Mouse (Mus musculus) forebrain, embryonic 12.5 days (tissue): ENCODE data around the gene Coq10a. TPM values are rescaled to one million over a fixed set of nuclear protein-coding genes. Genes with fewer than 3 reads are reported as not detected.
"Not testable (repeated sequence)": the region's sequence is repeated elsewhere in the genome, so short reads cannot be mapped to it uniquely, and the experiment has no call there.

Source experiments
- ATAC-seq: fragments of 200-750 bp; cut with Nextera tagmentation; 2 replicates; pipeline ENCODE4 v1.8.0; 2017; ENCODE audit warnings: moderate TSS enrichment; ENCODE audit not compliant: low FRiP score
- H3K27ac ChIP-seq: fragments of 300-500 bp; sonication (generic); 2 replicates; pipeline ENCODE4 v1.5.1; 2016; ENCODE audit warnings: mild to moderate bottlenecking
- H3K27me3 ChIP-seq: fragments of 300-500 bp; sonication (generic); 2 replicates; pipeline ENCODE4 v1.6.1; 2016; ENCODE audit warnings: mild to moderate bottlenecking
- H3K36me3 ChIP-seq: fragments of 300-500 bp; sonication (generic); replicated peaks from 2 replicates; pipeline ENCODE4 v1.6.1; 2016; ENCODE audit warnings: mild to moderate bottlenecking
- H3K4me1 ChIP-seq: fragments of 300-500 bp; sonication (generic); 2 replicates; pipeline ENCODE4 v1.6.1; 2016
- H3K4me2 ChIP-seq: fragments of 300-500 bp; sonication (generic); 2 replicates; pipeline ENCODE4 v1.6.1; 2016; ENCODE audit warnings: mild to moderate bottlenecking, moderate library complexity
- H3K4me3 ChIP-seq: fragments of 300-500 bp; sonication (generic); replicated peaks from 2 replicates; pipeline ENCODE4 v1.5.1; 2016; ENCODE audit warnings: mild to moderate bottlenecking
- H3K9ac ChIP-seq: fragments of 300-500 bp; sonication (generic); 2 replicates; pipeline ENCODE4 v1.6.1; 2016; ENCODE audit warnings: mild to moderate bottlenecking
- H3K9me3 ChIP-seq: fragments of 300-500 bp; sonication (generic); 2 replicates; pipeline ENCODE4 v1.6.1; 2016
- WGBS: fragments of 180-500 bp; shearing (Covaris S2); methylation state at CpG from one replicate; pipeline ENCODE4 v1.1.7; 2016; 5-methylcytosine and 5-hydroxymethylcytosine counted together
- polyA plus RNA-seq: library from polyadenylated mRNA; unstranded; fragments of >200 nt; fragmentation: Nextera tagmentation; extraction: Ambion mirVana; gene quantifications from 2 replicates; pipeline ENCODE4 v1.2.1, GENCODE M21; 2016

The Coq10a gene
- polyA plus RNA-seq, 1 experiment from 2014 or later: 25.5 TPM

DNA sequence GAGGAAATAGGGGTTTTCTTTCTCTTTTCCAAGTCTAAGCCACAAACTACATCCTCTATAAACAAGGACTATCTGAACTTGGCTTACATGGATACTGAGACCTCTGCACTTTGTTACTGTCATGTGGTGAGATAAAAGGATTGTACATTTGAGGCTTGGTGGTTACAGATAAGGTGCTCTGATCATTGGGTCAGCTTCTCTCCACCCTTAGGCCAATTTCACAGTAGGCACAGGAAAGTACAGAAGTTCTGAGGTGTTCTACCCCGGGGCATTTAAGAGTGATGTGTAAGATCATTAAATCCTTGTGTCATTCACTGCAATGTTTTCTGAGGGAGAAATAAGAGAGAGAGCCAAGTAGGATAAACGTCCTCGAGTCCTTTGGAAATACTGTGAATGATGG lies 32.2 kb downstream of the Coq10a start:
- ATAC-seq: no peak
- Histone ChIP-seq H3K4me3 (peak overlapping the region; percentile 97; the same call in 1 of the 2 replicates), H3K4me1 (peaks cover 29% of the 10 kb centered on the region), H3K36me3 (0 out of 2 replicates have a peak, but pooled peaks cover 7% of the 10 kb centered on the region), H3K9ac (no peak overlapping the region; the same call in 1 of the 2 replicates), H3K9me3 (no peaks in the 10 kb centered on the region), H3K27me3 (no peaks in the 10 kb centered on the region), H3K4me2 (peak overlapping the region; percentile 86), H3K27ac (no peak overlapping the region)
- 95% methylated on average over 3 of the region's 3 CpGs for WGBS

DNA sequence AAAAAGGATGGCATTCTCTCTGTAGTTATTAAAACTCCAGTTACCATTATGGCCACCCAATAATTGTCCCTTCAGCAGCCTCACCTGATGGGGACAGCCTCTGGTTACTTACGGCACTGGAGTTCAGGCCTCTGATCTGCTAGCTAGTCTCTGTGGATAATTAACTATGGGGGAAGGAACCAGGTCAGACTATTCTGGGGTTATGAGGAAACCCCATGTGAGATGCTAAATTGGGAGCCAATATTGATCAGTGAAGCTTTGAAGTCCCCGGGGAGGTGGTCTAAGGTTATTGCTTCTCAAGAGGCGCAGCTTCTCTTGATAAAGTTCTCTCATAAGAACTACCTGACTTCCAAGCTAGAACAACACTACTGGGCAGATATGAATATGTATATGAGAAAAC lies 32.6 kb downstream of the Coq10a start:
- ATAC-seq: no peak
- Histone ChIP-seq H3K27ac (no peak overlapping the region), H3K4me3 (no peak overlapping the region), H3K4me2 (no peak overlapping the region), H3K27me3 (no peaks in the 10 kb centered on the region), H3K36me3 (0 out of 2 replicates have a peak, but pooled peaks cover 7% of the 10 kb centered on the region), H3K4me1 (peaks cover 29% of the 10 kb centered on the region), H3K9me3 (no peaks in the 10 kb centered on the region), H3K9ac (no peak overlapping the region)
- WGBS: 99% methylated on average over 3 of the region's 3 CpGs

DNA sequence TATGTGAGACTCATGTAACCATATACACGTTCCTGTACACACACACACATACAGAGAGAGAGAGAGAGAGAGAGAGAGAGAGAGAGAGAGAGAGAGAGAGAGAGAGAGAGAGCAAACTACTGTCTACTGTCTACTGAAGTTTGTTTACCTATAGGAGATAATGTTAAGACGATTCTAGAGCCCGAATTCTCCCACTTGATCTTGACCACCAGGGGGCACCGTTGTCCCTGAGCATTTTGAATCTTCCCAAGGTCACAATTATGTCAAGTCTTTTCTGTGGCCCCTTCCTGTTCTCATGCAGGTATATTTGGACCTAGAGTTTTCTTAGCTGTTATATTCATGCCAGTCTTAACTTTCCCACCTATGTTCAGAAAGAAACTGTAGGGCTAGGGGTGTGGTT lies 33.2 kb downstream of the Coq10a start:
- Histone ChIP-seq H3K27me3 (no peaks in the 10 kb centered on the region), H3K9ac (no peak overlapping the region), H3K4me3 (no peak overlapping the region), H3K9me3 (no peaks in the 10 kb centered on the region), H3K27ac (no peak overlapping the region), H3K36me3 (0 out of 2 replicates have a peak, but pooled peaks cover 7% of the 10 kb centered on the region), H3K4me2 (no peak overlapping the region), H3K4me1 (peaks cover 29% of the 10 kb centered on the region)
- WGBS: 1% methylated on average over 4 of the region's 4 CpGs
- ATAC-seq: no peak

DNA sequence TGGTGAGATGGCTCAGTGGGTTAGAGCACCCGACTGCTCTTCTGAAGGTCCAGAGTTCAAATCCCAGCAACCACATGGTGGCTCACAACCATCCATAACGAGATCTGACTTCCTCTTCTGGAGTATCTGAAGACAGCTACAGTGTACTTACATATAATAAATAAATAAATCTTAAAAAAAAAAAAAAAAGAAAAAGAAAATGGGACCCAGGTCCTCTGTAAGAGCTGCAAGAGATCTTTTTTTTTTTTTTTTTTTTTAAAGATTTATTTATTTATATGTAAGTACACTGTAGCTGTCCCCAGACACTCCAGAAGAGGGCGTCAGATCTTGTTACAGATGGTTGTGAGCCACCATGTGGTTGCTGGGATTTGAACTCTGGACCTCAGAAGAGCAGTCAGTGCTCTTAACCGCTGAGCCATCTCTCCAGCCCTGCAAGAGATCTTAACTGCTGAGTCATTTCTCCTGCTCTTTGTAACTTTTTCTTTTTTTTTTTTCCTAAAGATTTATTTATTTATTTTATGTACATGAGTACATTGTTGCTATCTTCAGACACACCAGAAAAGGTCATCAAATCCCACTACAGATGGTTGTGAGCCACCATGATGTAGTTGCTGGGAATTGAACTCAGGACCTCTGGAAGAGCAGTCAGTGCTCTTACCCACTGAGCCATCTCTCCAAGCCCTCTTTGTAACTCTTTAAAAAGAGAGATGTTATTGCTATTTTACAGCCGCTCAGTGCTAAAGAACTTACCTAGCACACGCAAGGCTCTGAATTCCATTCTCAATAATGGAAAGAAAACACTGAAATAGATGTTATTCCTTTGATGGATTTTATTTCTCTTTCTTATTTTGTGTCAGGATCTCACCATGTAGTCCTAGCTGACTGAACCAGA lies 36.2 kb downstream of the Coq10a start:
- 83% methylated on average over 6 of the region's 6 CpGs for WGBS

DNA sequence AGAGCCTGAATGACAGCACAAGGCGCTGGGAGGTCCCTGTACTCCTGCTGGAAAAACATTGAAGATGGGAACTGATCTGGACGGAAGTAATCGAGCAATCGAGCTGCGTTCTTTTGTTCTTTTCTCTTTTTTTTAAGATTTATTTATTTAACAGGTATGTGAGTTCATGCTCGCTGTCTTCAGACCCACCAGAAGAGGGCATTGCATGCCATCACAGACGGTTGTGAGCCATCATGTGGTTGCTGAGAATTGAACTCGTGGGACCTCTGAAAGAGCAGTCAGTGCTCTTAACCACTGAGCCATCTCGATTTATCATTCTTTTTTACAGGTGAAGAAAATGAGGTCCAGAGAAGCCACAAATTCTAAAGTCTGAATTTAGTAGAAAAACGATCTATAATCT lies 41.2 kb downstream of the Coq10a start:
- Histone ChIP-seq H3K9ac (no peak overlapping the region), H3K36me3 (peaks cover 49% of the 10 kb centered on the region), H3K4me1 (peaks cover 16% of the 10 kb centered on the region), H3K27ac (no peak overlapping the region), H3K27me3 (no peaks in the 10 kb centered on the region), H3K4me3 (no peak overlapping the region), H3K4me2 (no peak overlapping the region), H3K9me3 (no peaks in the 10 kb centered on the region)
- 87% methylated on average over 10 of the region's 10 CpGs for WGBS
- ATAC-seq: no peak

More for the DNA sequence above, 36.2 kb downstream of the Coq10a start:
- H3K27me3 ChIP-seq, H3K27ac ChIP-seq, H3K4me3 ChIP-seq, H3K4me1 ChIP-seq, H3K4me2 ChIP-seq, H3K9ac ChIP-seq, H3K9me3 ChIP-seq, ATAC-seq: not testable (repeated sequence)
- peaks cover 19% of the 10 kb centered on the region for H3K36me3 ChIP-seq

DNA sequence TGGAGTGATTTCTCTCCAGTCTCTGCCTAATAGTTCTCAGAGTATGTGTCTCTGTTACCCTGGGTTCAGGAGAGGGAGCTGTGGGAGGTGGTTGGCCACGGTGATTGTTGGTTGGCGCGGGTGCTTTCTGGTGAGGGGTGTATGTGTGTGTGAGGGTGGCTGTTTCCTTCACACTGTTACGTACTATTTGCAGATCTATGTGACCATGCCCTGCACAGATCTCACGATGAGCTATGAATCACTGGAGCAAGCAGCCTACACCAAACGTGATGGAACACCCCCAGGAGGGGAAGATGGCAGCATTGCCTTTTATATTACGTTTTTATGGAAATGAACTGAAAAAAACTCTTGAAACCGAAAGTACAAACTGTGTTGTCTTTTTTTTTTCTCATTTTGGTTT lies 42.0 kb downstream of the Coq10a start:
- H3K4me2 ChIP-seq: no peak overlapping the region
- ATAC-seq: no peak
- peaks cover 16% of the 10 kb centered on the region for H3K4me1 ChIP-seq
- H3K4me3 ChIP-seq: no peak overlapping the region
- H3K27ac ChIP-seq: no peak overlapping the region
- no peaks in the 10 kb centered on the region for H3K9me3 ChIP-seq
- no peak overlapping the region for H3K9ac ChIP-seq
- no peaks in the 10 kb centered on the region for H3K27me3 ChIP-seq
- WGBS: 97% methylated on average over 8 of the region's 8 CpGs
- peaks cover 49% of the 10 kb centered on the region for H3K36me3 ChIP-seq

DNA sequence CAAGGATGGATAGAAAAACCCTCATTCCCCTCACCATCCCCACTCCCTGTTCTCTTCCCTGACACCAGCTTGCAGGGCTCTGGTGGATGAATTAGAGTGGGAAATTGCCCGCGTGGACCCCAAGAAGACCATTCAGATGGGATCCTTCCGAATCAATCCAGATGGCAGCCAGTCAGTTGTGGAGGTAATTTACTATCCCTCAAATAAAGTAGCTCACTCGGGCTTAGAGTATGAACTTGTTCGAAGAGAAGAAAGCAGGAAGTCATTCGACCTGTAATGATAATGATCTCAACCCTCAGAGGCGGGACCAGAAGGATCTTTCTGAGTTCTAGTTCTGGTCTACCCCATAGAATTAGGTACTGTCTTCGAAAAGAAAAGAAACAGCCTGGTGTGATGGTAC lies 45.3 kb downstream of the Coq10a start:
- Histone ChIP-seq H3K27me3 (no peaks in the 10 kb centered on the region), H3K4me2 (peak overlapping the region; percentile 75), H3K4me1 (peaks cover 19% of the 10 kb centered on the region), H3K36me3 (peaks cover 63% of the 10 kb centered on the region), H3K4me3 (peak overlapping the region; percentile 69), H3K27ac (0 out of 2 replicates have a peak overlapping the region, but pooled peaks have one; percentile 95), H3K9me3 (no peaks in the 10 kb centered on the region), H3K9ac (peak overlapping the region; percentile 92)
- no peak for ATAC-seq
- WGBS: 88% methylated on average over 8 of the region's 8 CpGs

DNA sequence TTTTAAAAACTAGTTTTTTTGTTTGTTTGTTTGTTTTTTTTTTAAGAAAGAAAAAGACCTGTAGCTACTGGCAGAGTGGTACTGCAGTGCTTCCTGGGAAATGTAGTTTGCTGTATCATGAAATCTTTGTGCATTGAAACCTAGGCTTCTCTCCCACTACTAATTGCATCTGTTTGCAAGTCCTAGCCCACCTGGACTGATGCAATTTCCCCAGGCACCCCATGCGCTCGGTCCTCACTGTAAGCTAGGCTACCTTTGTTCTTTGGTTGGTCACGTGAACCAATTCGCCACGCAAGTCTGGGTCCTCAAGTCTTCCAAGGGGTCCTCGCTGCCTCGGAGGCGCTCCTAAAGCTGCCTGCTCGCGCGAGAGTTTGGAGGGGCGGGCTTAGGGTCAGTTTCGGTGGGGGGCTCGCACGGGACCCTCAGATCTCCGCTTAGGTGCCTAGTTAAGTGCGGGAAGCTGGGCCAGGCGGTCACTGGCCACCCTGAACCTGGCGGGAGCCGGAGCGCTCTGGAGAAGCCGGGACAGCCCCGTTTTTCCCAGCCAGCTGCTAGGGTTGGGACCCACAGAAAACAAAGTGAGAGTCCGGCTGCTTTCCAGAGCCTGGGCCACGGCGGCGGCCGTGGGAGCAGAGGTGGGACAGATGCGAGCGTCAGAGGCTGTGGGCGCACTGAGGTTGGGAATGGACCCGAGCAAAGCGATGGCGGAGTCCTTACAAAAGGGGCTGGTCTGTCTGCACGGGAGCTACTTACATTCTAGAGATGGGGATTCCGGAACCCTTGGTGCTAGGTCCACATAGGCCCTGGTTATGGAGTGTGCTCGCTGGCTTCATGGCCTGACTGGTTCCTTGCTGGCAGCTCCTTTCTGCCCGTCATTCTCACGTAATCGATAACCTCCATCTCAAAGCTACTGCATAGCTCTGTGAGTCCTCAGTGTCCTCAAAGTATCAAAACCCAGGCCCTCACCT lies 46.4 kb downstream of the Coq10a start, which contains the start of gene Cnpy2:
Cnpy2 (plus strand) TSS at position 319 of the 968 bp plus-strand sequence.
- under 1% methylated on average over 40 of the region's 40 CpGs for WGBS
- ATAC-seq: peak; percentile 96
- H3K9me3 ChIP-seq: no peaks in the 10 kb centered on the region
- H3K27ac ChIP-seq: peak within 1 kb of the TSS; percentile 95
- no peaks in the 10 kb centered on the region for H3K27me3 ChIP-seq
- peak within 1 kb of the TSS; percentile 92 for H3K9ac ChIP-seq
- peaks cover 19% of the 10 kb centered on the region for H3K4me1 ChIP-seq
- H3K36me3 ChIP-seq: peaks cover 64% of the 10 kb centered on the region
- peak within 1 kb of the TSS; percentile 75 for H3K4me2 ChIP-seq
- peak within 1 kb of the TSS; percentile 69 for H3K4me3 ChIP-seq

DNA sequence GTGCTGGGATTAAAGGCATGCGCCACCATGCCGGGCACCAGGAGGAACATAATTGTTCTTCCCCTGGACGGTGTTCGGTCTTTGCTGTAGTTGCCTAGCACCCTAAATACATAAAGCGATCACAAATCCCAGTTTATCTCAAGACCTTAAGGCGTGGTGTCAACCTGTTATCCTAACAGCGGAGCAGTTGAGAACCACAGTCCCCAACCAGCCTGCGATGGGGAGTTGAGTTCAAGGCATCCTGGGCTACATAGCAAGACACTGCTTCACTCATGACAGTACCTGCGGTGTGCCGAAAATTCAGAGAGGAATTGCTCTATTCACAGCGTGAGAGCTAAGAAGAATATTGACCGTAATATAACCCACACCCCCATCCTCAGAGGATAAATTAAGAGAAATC lies 47.2 kb downstream of the Coq10a start:
- no peak for ATAC-seq
- 67% methylated on average over 12 of the region's 12 CpGs for WGBS
- Histone ChIP-seq H3K27me3 (no peaks in the 10 kb centered on the region), H3K4me2 (peak overlapping the region; percentile 75), H3K27ac (peak overlapping the region; percentile 80), H3K9ac (peak overlapping the region; percentile 38; the same call in 1 of the 2 replicates), H3K4me1 (peaks cover 19% of the 10 kb centered on the region), H3K4me3 (peak overlapping the region; percentile 69), H3K36me3 (peaks cover 62% of the 10 kb centered on the region), H3K9me3 (no peaks in the 10 kb centered on the region)

DNA sequence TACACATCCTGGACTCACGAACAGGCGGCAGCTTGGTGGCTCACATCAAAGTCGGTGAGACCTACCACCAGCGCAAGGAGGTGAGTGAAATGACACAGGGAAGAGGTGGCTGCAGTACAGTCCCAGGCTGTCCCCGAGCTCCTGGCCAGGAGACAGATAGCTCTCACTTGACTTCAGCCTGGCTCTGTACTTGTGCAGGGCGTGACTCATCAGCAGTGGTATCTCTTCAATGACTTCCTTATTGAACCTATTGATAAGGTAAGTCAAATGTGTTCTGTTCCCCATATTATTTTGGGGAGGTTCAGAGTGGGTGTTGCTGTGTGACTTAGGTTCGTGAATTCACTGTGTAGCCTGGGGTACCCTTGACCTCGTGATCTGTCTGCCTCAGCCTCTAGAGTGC lies 53.2 kb downstream of the Coq10a start:
- Histone ChIP-seq H3K27ac (no peak overlapping the region), H3K27me3 (no peaks in the 10 kb centered on the region), H3K9me3 (no peaks in the 10 kb centered on the region), H3K36me3 (peaks cover 89% of the 10 kb centered on the region), H3K4me1 (no peaks in the 10 kb centered on the region), H3K4me3 (no peak overlapping the region), H3K4me2 (no peak overlapping the region), H3K9ac (no peak overlapping the region)
- no peak for ATAC-seq
- WGBS: 96% methylated on average over 8 of the region's 8 CpGs
